Mouse (Mus musculus) thymus, adult 2 months (tissue): ENCODE results near the gene Eif4g2. TPM values are rescaled to one million over a fixed set of nuclear protein-coding genes. Genes with fewer than 3 reads are reported as not detected.

Experiments
- DNase-seq: peaks from one replicate; pipeline ENCODE4 v3.0.0; 2021
- H3K27ac ChIP-seq: fragments of 200-500 bp; 2 replicates; pipeline ENCODE4 v1.5.1; 2012; ENCODE audit warnings: low read length, control low read depth; ENCODE audit not compliant: control insufficient read depth, insufficient read depth
- H3K27me3 ChIP-seq: fragments of 200-500 bp; 2 replicates; pipeline ENCODE4 v1.6.1; 2012; ENCODE audit warnings: mild to moderate bottlenecking, low read length, moderate library complexity, mixed read lengths; ENCODE audit not compliant: control insufficient read depth, insufficient read depth
- H3K36me3 ChIP-seq: fragments of 200-500 bp; 2 replicates; pipeline ENCODE4 v1.6.1; 2012; ENCODE audit warnings: mild to moderate bottlenecking, low read length, moderate library complexity; ENCODE audit not compliant: control insufficient read depth, insufficient read depth
- H3K4me1 ChIP-seq: fragments of 200-500 bp; replicated peaks from 2 replicates; pipeline ENCODE4 v1.6.1; 2012; ENCODE audit warnings: low read length; ENCODE audit not compliant: control insufficient read depth, insufficient read depth
- H3K4me3 ChIP-seq: fragments of 200-500 bp; 2 replicates; pipeline ENCODE4 v1.5.1; 2012; ENCODE audit warnings: mild to moderate bottlenecking, low read length, control low read depth, moderate library complexity; ENCODE audit not compliant: control insufficient read depth, insufficient read depth
- CTCF ChIP-seq: fragments of 200-500 bp; IDR thresholded peaks from 2 replicates; pipeline ENCODE4 v1.5.1; 2012; ENCODE audit warnings: mild to moderate bottlenecking, control low read depth, low read length, moderate library complexity, borderline replicate concordance; ENCODE audit not compliant: control insufficient read depth, poor library complexity, insufficient read depth; ENCODE audit errors: extremely low read depth
- POLR2A ChIP-seq: fragments of 200-500 bp; IDR thresholded peaks from 2 replicates; pipeline ENCODE4 v1.6.1; 2012; ENCODE audit warnings: mild to moderate bottlenecking, low read length, control low read depth, moderate library complexity; ENCODE audit not compliant: control insufficient read depth, poor library complexity, insufficient read depth; ENCODE audit errors: extremely low read depth
- WGBS: fragments of 180-500 bp; shearing (Covaris S2); methylation state at CpG from one replicate; pipeline ENCODE4 v1.1.7; 2018; 5-methylcytosine and 5-hydroxymethylcytosine counted together
- polyA plus RNA-seq: library from polyadenylated mRNA; depleted of rRNA; stranded (reverse); fragments of >200 nt; gene quantifications from 2 replicates; pipeline ENCODE4 v1.2.3, GENCODE M21; 2012

Eif4g2 gene
- polyA plus RNA-seq, 1 experiment = 128 TPM

DNA sequence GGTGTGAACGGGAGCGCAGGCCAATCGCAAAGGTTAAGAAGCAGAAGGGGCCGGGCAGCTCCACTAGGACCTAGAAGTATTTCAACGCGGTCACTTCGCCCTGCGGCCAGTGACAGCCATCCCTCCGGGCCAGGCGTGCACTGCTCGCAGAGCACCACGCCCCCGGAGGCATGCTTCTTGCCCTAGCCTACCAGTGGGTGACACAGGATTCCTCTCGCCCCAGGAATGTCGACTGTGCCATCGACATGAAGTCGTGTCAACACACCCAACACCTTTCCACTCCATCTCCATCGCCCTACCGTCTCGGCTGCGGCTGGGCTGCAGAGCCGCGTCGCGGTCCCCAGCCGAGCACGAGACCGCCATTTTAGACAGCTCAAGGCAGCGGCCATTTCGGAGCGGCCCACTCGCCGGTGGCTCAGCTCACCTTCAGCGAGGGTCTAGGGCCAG, 39.3 kb upstream of the Eif4g2 start:
- no peaks in the 10 kb centered on the region for H3K36me3 ChIP-seq
- peak overlapping the region; percentile 72 for H3K27ac ChIP-seq
- H3K4me1 ChIP-seq = peaks cover 5% of the 10 kb centered on the region
- H3K4me3 ChIP-seq = peak overlapping the region; percentile 74
- TF ChIP-seq POLR2A (no peak; the same call in 1 of the 2 replicates), CTCF (no peak; the same call in 1 of the 2 replicates)
- no peaks in the 10 kb centered on the region for H3K27me3 ChIP-seq
- DNase-seq = no peak
- WGBS = 1% methylated on average over 34 of the region's 34 CpGs

DNA sequence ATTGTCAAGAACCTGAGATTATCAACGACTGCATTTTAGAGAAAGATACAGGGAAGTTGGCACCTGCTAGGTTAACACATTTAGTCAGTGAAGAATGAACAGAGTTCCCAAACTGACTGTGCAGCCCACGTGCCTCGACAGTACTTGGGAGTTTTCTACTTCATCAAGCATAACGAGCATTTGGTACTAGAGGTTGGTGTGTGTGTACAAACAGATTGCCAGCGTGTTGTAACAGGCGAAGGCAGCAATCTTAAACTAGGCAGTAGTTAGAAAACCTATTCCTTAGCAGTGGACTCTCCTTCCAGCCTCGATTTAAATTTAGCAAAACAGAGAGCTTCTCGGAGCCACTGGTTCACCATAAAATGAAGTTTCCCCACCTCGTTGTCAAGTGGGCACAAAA, 38.7 kb upstream of the Eif4g2 start:
- no peaks in the 10 kb centered on the region for H3K36me3 ChIP-seq
- TF ChIP-seq CTCF (no peak), POLR2A (no peak)
- H3K4me1 ChIP-seq = peaks cover 5% of the 10 kb centered on the region
- DNase-seq = no peak
- no peaks in the 10 kb centered on the region for H3K27me3 ChIP-seq
- H3K27ac ChIP-seq = no peak overlapping the region
- H3K4me3 ChIP-seq = no peak overlapping the region
- WGBS = 64% methylated on average over 9 of the region's 9 CpGs

DNA sequence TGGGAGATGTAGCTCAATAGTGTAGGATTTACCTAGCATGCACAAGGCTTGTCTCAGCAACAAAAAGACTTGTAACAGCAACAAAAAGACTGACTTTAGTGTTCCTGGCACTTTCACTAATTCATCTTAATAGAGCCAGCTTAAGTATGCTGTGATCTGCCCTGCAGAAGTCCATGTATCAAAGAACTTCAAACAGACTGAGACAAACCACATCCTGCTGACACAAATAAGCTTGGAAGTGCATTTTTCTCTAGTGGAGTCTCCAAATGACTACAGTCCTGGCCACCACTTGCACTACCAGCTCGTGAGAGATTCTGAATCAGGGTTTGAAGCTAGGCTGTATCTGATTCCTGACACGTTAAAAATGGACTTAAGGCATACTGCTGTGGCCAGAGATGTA, 26.7 kb upstream of the Eif4g2 start:
- WGBS = 23% methylated on average over 2 of the region's 2 CpGs
- no peak for DNase-seq
- no peak for TF ChIP-seq POLR2A
- TF ChIP-seq CTCF = no peak
- no peak overlapping the region for H3K27ac ChIP-seq
- no peaks in the 10 kb centered on the region for H3K27me3 ChIP-seq
- no peak overlapping the region for H3K4me3 ChIP-seq
- 0 out of 2 replicates have a peak, but pooled peaks cover 3% of the 10 kb centered on the region for H3K36me3 ChIP-seq
- no peaks in the 10 kb centered on the region for H3K4me1 ChIP-seq

- Histone ChIP-seq H3K4me1 (no peaks in the 10 kb centered on the region), H3K27ac (no peak overlapping the region), H3K27me3 (no peaks in the 10 kb centered on the region), H3K36me3 (0 out of 2 replicates have a peak, but pooled peaks cover 3% of the 10 kb centered on the region), H3K4me3 (no peak overlapping the region)
- TF ChIP-seq POLR2A (no peak), CTCF (no peak)
- no peak for DNase-seq
- 94% methylated on average over 2 of the region's 2 CpGs for WGBS
These were observed 26.3 kb upstream of the Eif4g2 start for GRCm38 (mm10) chr7:111109161-111109560.

DNA sequence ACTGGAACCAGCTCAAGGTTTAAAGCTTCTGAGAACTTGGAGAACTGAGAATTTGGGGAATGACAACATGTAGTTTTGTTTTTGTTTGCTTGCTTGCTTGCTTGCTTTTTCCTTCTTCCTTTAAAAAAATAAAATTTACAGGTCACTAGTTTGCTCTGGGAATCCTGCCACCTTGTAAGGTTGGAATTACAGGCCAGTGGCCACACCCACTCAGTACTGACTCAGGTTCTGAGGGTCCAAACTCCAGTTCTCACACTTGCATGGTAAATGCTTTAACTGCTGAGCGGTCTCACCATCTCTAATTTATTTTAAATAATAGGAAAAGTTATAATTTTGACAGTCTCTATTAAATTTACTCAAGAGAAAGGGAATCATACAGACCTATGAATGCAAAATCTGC, 15.4 kb upstream of the Eif4g2 start:
- no peak for DNase-seq
- WGBS = 98% methylated on average over 1 of the region's 1 CpGs

GRCm38 (mm10) chr7:111095169-111095568, 12.3 kb upstream of the Eif4g2 start:
- no peaks in the 10 kb centered on the region for H3K4me1 ChIP-seq
- no peaks in the 10 kb centered on the region for H3K36me3 ChIP-seq
- TF ChIP-seq CTCF = no peak
- H3K4me3 ChIP-seq = no peak overlapping the region
- DNase-seq = no peak
- H3K27ac ChIP-seq = no peak overlapping the region
- 88% methylated on average over 2 of the region's 2 CpGs for WGBS
- H3K27me3 ChIP-seq = no peaks in the 10 kb centered on the region

More for the DNA sequence above, 15.4 kb upstream of the Eif4g2 start:
- Histone ChIP-seq H3K36me3 (no peaks in the 10 kb centered on the region), H3K4me3 (no peak overlapping the region), H3K4me1 (no peaks in the 10 kb centered on the region), H3K27ac (no peak overlapping the region), H3K27me3 (no peaks in the 10 kb centered on the region)
- TF ChIP-seq CTCF (no peak), POLR2A (no peak)

- no peak for DNase-seq
- peaks cover 14% of the 10 kb centered on the region for H3K36me3 ChIP-seq
- TF ChIP-seq POLR2A (no peak), CTCF (no peak)
- no peaks in the 10 kb centered on the region for H3K27me3 ChIP-seq
- H3K4me3 ChIP-seq = no peak overlapping the region
- no peak overlapping the region for H3K27ac ChIP-seq
- peaks cover 3% of the 10 kb centered on the region for H3K4me1 ChIP-seq
These were observed 2.3 kb upstream of the Eif4g2 start for GRCm38 (mm10) chr7:111085153-111085552.
